ENCODE assay signal across 8 mouse cellular contexts in the genomic region with DNA sequence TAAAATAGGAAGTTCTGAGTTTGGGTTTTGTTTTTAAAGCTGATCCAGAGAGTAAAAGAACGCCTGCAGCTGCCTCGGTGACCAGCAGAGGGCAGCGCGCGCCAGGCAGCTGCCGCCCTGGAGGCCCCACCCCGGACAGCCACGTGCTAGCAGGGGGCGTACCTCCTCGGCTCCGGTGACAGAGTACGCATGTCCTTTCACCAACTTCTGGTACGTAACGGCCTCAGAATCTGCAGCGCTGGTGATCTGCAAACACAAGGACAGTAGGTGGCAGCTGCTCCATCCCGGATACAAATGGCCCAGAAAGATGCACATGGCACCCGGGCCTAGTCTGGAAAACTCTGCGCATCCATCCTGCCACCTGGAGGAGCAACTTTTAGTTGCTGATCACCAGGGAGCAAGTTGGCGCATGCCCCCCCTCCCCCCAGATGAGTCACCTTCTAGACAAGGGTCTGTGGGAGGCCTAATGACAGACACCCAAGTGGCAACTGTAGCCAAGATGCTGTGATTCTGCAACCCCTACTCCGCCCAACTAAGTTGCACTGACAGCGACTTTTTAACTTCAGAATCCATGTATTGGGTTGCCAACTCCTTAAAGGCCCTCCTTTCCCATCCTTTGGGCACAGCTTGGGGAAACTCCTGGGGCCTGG. TPM values are rescaled to one million over a fixed set of nuclear protein-coding genes. Genes with fewer than 3 reads are reported as not detected.
A peak's percentile ranks its signal among the peaks of the same experiment; 100 is the strongest.
DNase-seq lines count a peak whose midpoint lies in the region; ATAC-seq lines count a peak whose summit lies in the region.

No protein-coding gene starts in this region.

- H3K9me3 ChIP-seq in hindbrain, embryonic 15.5 days: no peaks in the 10 kb centered on the region

- DNase-seq in ZHBTc4 (ENCODE audit: low read depth, low spot score): peak; percentile 94
- peak; percentile 79 to 90 for DNase-seq in cerebellum, postnatal 4 days (ENCODE audit: low spot score in 2 of 2)
- peak; percentile 95 for DNase-seq in gastrocnemius, adult 18-20 months (ENCODE audit: low spot score)
- DNase-seq in left cerebral cortex, adult 11 months (ENCODE audit: low spot score): peak; percentile 92
- DNase-seq in lung, postnatal 36 days: peak; percentile 97
- peak; percentile 93 for DNase-seq in retina, postnatal 1 day
- DNase-seq in thymus, postnatal 4 days: peak; percentile 95

- H3K4me2 ChIP-seq in hindbrain, embryonic 15.5 days: peak overlapping the region; percentile 50

- 11% methylated on average over 21 of the region's 21 CpGs for WGBS in hindbrain, embryonic 15.5 days

- ATAC-seq in hindbrain, embryonic 15.5 days (ENCODE audit: low FRiP score, low read depth): peak; percentile 93

- H3K27ac ChIP-seq in hindbrain, embryonic 15.5 days (replicated peaks): peak overlapping the region; percentile 61

- H3K36me3 ChIP-seq in hindbrain, embryonic 15.5 days: peaks cover 23% of the 10 kb centered on the region

- H3K4me1 ChIP-seq in hindbrain, embryonic 15.5 days (replicated peaks): peaks cover 8% of the 10 kb centered on the region; the same call in 1 of the 2 replicates

- no peak overlapping the region for H3K9ac ChIP-seq in hindbrain, embryonic 15.5 days

- peak overlapping the region; percentile 16; the same call in 1 of the 2 replicates for H3K4me3 ChIP-seq in hindbrain, embryonic 15.5 days

- H3K27me3 ChIP-seq in hindbrain, embryonic 15.5 days: no peaks in the 10 kb centered on the region

RNA-seq across cellular contexts. Expression of a gene that starts 27.5 kb away (rescaled TPM):
- total RNA-seq in gastrocnemius, adult 18-20 months (2021): 10 to 100 TPM; 50.2 to 54.2 TPM
- 93.3 and 93.9 TPM in 2 replicates for polyA plus RNA-seq in hindbrain, embryonic 15.5 days (2015; fragmentation: Nextera tagmentation; extraction: Ambion mirVana)

Comparison
In these comparisons a context has a peak if more than half of its experiments do, and no peak if none do; other contexts are left out.
1. Peak in every context shown above with its lines: DNase-seq, ATAC-seq, H3K4me3 ChIP-seq and H3K27ac ChIP-seq.